Mouse (Mus musculus) ES-E14 (cell line): ENCODE measurements around the gene Vav1. TPM values are rescaled to one million over a fixed set of nuclear protein-coding genes. Genes with fewer than 3 reads are reported as not detected.

Experiments
- DNase-seq: peaks from one replicate; pipeline ENCODE4 v3.0.0-alpha.2; 2013; ENCODE audit warnings: low read depth, low spot score
- H3K27ac ChIP-seq: 2 replicates; pipeline ENCODE4 v1.5.1; 2012; ENCODE audit warnings: low read depth, mild to moderate bottlenecking, low read length, moderate library complexity, mixed read lengths; ENCODE audit not compliant: poor library complexity, insufficient read depth, severe bottlenecking
- H3K36me3 ChIP-seq: 2 replicates; pipeline ENCODE4 v1.6.1; 2012; ENCODE audit warnings: mild to moderate bottlenecking, low read length, moderate library complexity, mixed read lengths; ENCODE audit not compliant: control insufficient read depth, poor library complexity, insufficient read depth, severe bottlenecking
- H3K4me1 ChIP-seq, 2 experiments: fragments of 150-350 bp in 1 of 2; sonication (generic) in 1 of 2; 2 replicates each; pipeline ENCODE4 v1.6.1; 2012; ENCODE audit warnings: low read length in 2 of 2, mild to moderate bottlenecking in 1 of 2, mixed read lengths in 1 of 2; ENCODE audit not compliant: control insufficient read depth in 2 of 2, insufficient read depth in 2 of 2, poor library complexity in 1 of 2
- H3K4me3 ChIP-seq, 2 experiments: fragments of 150-350 bp in 1 of 2; sonication (generic) in 1 of 2; 2 replicates each; pipeline ENCODE4 v1.5.1; 2012; ENCODE audit warnings: low read length in 2 of 2, low read depth in 1 of 2, mild to moderate bottlenecking in 1 of 2, mixed read lengths in 1 of 2; ENCODE audit not compliant: insufficient read depth in 1 of 2, poor library complexity in 1 of 2, severe bottlenecking in 1 of 2
- H3K9ac ChIP-seq: 2 replicates; pipeline ENCODE4 v1.6.1; 2012; ENCODE audit warnings: low read depth, mild to moderate bottlenecking, low read length, mixed read lengths; ENCODE audit not compliant: poor library complexity, insufficient read depth, severe bottlenecking
- H3K9me3 ChIP-seq: fragments of 150-350 bp; sonication (generic); 2 replicates; pipeline ENCODE4 v1.6.1; 2012; ENCODE audit warnings: low read depth, mild to moderate bottlenecking, low read length; ENCODE audit not compliant: control insufficient read depth, insufficient read depth
- CHD2 ChIP-seq: IDR thresholded peaks from 2 replicates; pipeline ENCODE4 v1.6.1; 2014; ENCODE audit warnings: mild to moderate bottlenecking, low read depth, low read length, inconsistent platforms
- HCFC1 ChIP-seq: IDR thresholded peaks from 2 replicates; pipeline ENCODE4 v1.6.1; 2012; ENCODE audit warnings: low read length, inconsistent platforms, borderline replicate concordance; ENCODE audit not compliant: insufficient read depth
- MAFK ChIP-seq: IDR thresholded peaks from 2 replicates; pipeline ENCODE4 v1.6.1; 2014; ENCODE audit warnings: mild to moderate bottlenecking, low read depth, low read length, inconsistent platforms; ENCODE audit not compliant: insufficient read depth
- ZC3H11A ChIP-seq: IDR thresholded peaks from 2 replicates; pipeline ENCODE4 v1.6.1; 2012; ENCODE audit warnings: low read depth, mild to moderate bottlenecking, inconsistent platforms, low read length, borderline replicate concordance
- ZNF384 ChIP-seq: IDR thresholded peaks from 2 replicates; pipeline ENCODE4 v1.6.1; 2012; ENCODE audit warnings: low read depth, low read length, inconsistent platforms
- in situ Hi-C, 2 experiments: fragments of 600-800 bp; cut with MboI; formaldehyde crosslinking; loops; one replicate each; pipeline ENCODE4 v1.15.1; 2025; ENCODE audit warnings: low sequenced_read_pairs in 2 of 2, inconsistent platforms in 1 of 2; ENCODE audit not compliant: unreplicated experiment in 2 of 2
- total RNA-seq: library from RNA; depleted of rRNA; stranded (reverse); fragments of 300-350 nt; gene quantifications from 2 replicates; pipeline ENCODE4 v1.2.3, GENCODE M21; 2012

Vav1 gene
- total RNA-seq, 1 experiment, result 1.3 TPM

DNA sequence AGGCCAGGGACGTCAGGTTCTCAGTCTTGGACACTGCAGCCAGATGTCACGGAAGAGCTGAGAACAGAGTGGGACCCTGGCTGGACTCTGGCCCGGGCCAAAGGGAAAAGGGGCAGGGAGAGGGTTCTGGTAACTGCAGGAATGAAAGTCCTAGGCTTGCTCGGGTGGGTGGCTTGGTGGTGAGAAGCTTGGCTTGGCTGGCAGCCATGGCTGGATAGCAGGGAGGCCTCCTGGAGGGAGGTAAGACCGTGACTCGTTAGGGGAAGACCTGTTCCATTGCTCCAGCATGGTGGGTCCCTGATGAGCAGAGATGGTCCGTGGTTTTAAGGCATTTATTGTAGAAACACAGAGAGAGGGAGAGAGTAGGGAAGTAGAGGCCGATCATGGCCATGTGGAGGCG lies 7.6 kb upstream of the Vav1 start:
- H3K36me3 ChIP-seq, result no peaks in the 10 kb centered on the region
- H3K27ac ChIP-seq, result no peak overlapping the region
- no peaks in the 10 kb centered on the region for H3K9me3 ChIP-seq
- H3K4me3 ChIP-seq, result no peak overlapping the region; a peak in 1 of 4 replicates
- H3K9ac ChIP-seq, result no peak overlapping the region
- DNase-seq, result no peak
- in situ Hi-C loops, result no loop called here
- H3K4me1 ChIP-seq, result peaks cover 5 to 17% of the 10 kb centered on the region in 2 experiments; a peak in 3 of 4 replicates
- TF ChIP-seq ZC3H11A (no peak), CHD2 (no peak), ZNF384 (no peak), HCFC1 (no peak), MAFK (no peak)

DNA sequence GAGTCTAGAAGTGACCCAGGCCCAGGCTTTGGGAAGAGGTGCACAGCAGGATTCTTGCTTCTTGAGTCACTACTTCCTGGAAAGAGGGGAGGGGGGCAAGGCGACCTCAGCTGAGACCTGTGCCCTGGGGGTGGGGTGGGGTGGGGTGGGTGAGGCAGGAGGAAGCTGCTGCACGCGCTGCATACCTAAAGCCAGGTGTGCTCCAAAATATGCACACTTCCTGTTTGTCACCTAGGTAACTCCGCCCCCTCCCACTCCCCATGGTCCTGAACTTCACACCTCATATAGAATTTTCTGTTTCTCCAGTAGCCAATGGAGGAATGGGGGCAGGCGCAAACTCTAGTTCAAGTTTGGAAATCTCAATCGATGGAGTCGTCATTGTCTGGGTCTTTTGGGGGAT lies 5.1 kb upstream of the Vav1 start:
- Histone ChIP-seq H3K4me3 (no peak overlapping the region), H3K27ac (no peak overlapping the region), H3K4me1 (peaks cover 5 to 18% of the 10 kb centered on the region in 2 experiments; a peak in 3 of 4 replicates), H3K9ac (no peak overlapping the region), H3K9me3 (no peaks in the 10 kb centered on the region), H3K36me3 (no peaks in the 10 kb centered on the region)
- DNase-seq, result peak; percentile 42
- TF ChIP-seq MAFK, result no peak
- TF ChIP-seq ZNF384, result no peak
- TF ChIP-seq HCFC1, result no peak
- TF ChIP-seq CHD2, result no peak
- TF ChIP-seq ZC3H11A, result no peak
- in situ Hi-C loops, result no loop called here

DNA sequence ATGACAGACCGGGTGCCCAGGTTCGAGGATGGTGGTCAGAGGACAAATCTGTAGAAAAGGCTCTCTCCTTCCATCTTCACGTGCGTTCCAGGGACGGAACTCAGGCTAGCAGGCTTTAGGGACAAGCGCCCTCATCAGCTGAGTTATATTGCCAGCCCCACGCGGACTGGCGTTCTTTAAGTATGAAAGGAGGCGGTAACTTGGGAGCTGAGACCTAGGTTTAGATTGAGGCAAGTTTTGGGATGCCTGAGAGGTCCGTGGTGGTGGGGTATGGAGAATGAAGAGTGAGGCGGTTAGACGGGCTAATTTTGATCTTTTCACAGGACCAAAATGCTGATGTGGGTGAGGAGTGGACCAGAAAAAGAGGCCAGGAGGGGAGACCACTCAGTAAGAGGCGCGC lies 4.2 kb upstream of the Vav1 start:
- in situ Hi-C loops, result no loop called here
- no peaks in the 10 kb centered on the region for H3K36me3 ChIP-seq
- H3K4me1 ChIP-seq, result peaks cover 5 to 24% of the 10 kb centered on the region in 2 experiments; a peak in 3 of 4 replicates
- no peak overlapping the region for H3K27ac ChIP-seq
- DNase-seq, result no peak
- H3K4me3 ChIP-seq, result peak overlapping the region; percentile 72 to 86
- TF ChIP-seq MAFK (no peak), HCFC1 (no peak), ZC3H11A (no peak), ZNF384 (no peak), CHD2 (no peak)
- H3K9ac ChIP-seq, result no peak overlapping the region
- H3K9me3 ChIP-seq, result no peaks in the 10 kb centered on the region

GRCm38 (mm10) chr17:57275111-57275996 lies 3.5 kb upstream of the Vav1 start:
- in situ Hi-C loops, result no loop called here
- Histone ChIP-seq H3K4me3 (peak overlapping the region; percentile 72 to 86), H3K9ac (peak overlapping the region; percentile 46), H3K27ac (no peak overlapping the region), H3K36me3 (no peaks in the 10 kb centered on the region), H3K9me3 (no peaks in the 10 kb centered on the region), H3K4me1 (peaks cover 5 to 25% of the 10 kb centered on the region in 2 experiments; a peak in 3 of 4 replicates)
- no peak for TF ChIP-seq CHD2
- no peak for TF ChIP-seq HCFC1
- TF ChIP-seq ZC3H11A, result no peak
- no peak for TF ChIP-seq MAFK
- TF ChIP-seq ZNF384, result no peak
- peak; percentile 69 for DNase-seq
